Mouse (Mus musculus) liver (tissue): ENCODE data around the gene Pmf1.
A peak's percentile ranks its signal among the peaks of the same experiment; 100 is the strongest.

Source experiments
- DNase-seq: peaks from one replicate; pipeline ENCODE4 v3.0.0-alpha.2; 2020; ENCODE audit warnings: mixed read lengths

The Pmf1 gene

GRCm38 (mm10) chr3:88409741-88410644, at the start of gene Pmf1:
TSS of gene Pmf1 (minus strand) at chr3:88410331.
- peak; percentile 95 for DNase-seq

GRCm38 (mm10) chr3:88458778-88459219, 48.7 kb upstream of the Pmf1 start:
- DNase-seq = no peak

DNA sequence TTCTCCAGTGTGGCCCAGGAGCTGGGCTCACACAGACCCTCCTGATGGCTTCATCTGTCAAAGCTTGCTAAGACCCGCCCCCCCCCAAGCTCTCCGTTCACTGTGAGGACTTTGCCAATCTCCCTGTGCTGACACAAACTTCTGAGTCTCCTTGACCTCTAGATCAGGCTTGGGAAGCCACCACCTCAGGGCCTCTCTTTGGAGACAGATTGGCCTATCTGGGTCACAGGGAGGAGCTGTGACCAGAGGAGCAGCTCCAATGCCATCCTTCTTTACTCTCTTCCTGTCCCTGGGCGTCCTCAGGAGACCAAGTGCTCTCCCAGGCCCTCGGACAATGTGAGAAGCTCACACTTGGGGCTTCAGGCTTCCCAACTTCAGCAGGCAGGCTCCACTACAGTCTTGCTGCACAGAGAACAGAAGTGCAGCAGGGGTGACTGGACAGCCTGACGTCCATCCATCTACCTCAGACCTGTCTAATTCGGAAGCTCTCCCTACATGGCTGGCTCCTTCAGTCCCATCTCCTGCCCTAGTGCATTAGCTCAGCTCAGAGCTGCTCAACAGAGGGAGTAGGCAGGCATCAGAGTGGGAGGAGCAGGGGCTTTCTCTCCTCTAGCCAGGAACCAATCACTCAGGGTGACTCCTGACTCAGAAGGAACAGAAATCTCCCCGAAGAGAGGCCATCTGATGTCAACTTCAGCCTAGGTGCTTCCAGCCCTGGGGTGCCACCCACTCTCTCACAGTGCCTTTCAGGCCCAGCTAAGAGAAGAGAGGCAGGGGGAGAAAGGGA, 46.8 kb upstream of the Pmf1 start:
- no peak for DNase-seq

DNA sequence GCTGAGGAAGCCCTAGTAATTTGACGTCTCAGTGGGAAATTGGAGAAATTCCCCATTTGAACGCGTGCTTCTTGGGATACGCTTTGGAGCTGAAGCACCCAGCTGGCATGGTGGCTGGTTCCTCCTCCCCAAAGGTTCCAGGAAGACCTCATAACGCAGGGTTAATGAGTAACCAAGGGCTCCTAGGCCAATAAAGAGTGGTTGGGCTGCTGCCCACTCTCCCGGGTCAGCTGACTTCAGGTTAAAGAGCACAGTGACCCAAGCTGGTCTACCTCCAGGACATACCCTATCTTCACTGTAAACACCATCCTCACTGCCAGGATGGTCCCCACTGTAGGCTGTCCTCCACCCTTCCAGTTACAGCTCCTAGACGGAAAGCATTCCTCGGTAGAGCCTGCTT, 46.2 kb upstream of the Pmf1 start:
- peak; percentile 46 for DNase-seq

- no peak for DNase-seq
These were observed 45.6 kb upstream of the Pmf1 start for GRCm38 (mm10) chr3:88455588-88456264.

GRCm38 (mm10) chr3:88454762-88455587, 44.8 kb upstream of the Pmf1 start:
- no peak for DNase-seq

DNA sequence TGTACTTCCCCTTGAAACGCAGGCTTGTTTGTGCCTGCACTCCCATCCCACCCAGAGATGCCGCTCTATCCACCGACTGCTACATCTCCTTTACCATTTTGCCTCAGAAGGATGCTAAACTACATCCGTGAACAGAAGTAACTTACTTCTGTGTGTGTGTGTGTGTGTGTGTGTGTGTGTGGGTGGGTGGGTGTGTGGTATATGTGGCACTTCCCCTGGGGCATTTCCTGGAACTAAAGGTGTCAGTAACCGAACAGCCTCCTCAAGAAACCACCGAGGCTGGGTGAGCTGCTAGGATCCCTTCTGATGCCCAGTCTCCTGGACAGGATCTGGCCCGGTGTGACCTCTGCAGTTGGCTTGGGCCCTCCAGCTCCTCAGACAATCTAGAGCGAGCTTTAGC, 43.9 kb upstream of the Pmf1 start:
- no peak for DNase-seq

DNA sequence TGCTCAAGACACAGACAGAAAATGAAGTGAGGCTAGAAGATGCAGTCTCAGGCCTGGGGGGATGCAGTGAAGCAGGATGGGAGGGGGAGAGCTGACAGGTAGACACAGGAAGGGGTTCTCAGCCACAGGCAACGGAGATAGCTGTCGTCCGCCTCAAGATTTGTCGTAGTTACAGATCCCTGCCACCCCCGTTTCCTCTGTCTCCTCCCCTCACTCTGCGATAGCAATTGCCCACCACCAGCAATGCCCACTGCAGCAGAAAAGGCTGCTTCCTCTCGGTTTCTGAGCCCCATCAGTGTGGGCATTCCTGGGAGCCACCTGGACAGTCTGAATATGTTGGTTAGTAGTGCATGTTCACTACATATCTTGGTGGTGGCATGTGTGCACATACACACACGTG, 43.2 kb upstream of the Pmf1 start:
- no peak for DNase-seq

DNA sequence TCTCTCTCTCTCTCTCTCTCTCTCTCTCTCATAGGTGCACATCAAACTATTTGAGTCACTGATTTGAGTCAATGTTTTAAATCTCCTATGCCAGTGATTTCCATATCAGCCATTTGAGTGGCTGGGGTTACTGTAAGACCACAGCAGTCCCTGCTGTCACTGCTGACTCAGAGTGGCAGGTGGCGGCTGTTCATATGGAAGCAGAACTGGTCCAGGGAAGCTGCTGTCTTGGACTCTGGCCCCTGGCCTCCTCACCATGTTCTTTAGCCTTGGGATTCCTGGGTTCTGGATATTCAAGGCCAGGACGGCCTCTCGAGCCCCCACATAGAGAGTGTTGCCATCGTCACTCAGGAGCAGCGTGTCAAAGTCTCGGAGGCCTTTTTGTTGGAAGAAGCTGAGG, 42.6 kb upstream of the Pmf1 start:
- DNase-seq = no peak

- no peak for DNase-seq
These were observed 42.1 kb upstream of the Pmf1 start for GRCm38 (mm10) chr3:88452246-88452645.

GRCm38 (mm10) chr3:88450379-88451131, 40.4 kb upstream of the Pmf1 start:
- no peak for DNase-seq

- peak; percentile 32 for DNase-seq
These were observed 39.4 kb upstream of the Pmf1 start for GRCm38 (mm10) chr3:88449395-88450023.

- DNase-seq = no peak
These were observed 38.3 kb upstream of the Pmf1 start for GRCm38 (mm10) chr3:88448443-88448842.

GRCm38 (mm10) chr3:88447676-88448183, 37.6 kb upstream of the Pmf1 start:
- no peak for DNase-seq

DNA sequence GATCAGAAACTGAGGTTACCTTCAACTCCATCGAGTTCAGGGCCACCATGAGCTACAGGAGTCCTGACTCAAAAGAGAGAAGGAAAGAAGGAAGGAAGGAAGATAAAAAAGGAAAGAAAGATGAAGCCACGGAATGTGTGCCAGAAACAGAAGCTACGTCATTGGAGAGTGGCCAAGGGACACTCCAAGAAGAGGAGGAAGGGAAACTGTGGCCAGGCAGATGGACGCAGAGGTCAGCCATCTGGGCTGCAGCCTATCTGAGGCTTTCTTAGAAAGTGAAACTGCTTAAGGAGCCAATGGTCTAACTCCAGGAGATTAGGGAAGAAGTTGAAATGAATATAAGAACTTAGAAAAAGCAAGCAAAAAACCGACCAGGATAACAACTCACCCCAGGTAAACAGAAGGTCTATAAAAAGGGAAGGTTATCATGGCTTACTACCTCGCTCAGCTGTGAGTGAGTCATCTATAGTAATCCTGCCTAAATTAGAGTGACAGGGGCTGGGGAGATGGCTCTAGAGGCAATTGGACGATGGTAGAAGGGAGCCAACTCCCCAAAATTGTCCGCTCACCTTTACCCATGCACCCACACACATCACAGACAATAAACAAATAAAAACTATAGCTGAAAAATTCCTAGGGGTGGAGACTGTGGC, 36.5 kb upstream of the Pmf1 start:
- no peak for DNase-seq

- DNase-seq = peak; percentile 26
These were observed 32.8 kb upstream of the Pmf1 start for GRCm38 (mm10) chr3:88442888-88443287.

DNA sequence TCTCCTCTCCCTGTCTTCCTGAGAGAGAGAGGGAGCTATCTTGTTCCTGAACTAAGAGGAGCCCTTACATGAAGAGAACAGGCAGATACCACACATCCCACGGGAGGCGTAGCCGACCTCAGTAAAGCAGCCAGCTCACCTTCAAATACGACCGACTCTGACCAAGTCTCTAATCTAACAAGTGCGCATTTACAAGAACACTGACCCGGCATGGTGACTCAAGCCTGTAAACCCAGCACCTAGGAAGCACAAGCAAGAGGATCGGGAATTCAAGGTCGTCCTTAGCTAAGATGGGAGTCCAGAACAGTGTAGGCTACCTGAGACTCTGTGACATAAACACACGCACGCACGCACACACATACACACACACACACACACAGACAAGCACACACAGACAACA, 32.4 kb upstream of the Pmf1 start:
- no peak for DNase-seq

- DNase-seq = peak; percentile 37
These were observed 30.6 kb upstream of the Pmf1 start for GRCm38 (mm10) chr3:88440500-88441381.

- DNase-seq = no peak
These were observed 29.5 kb upstream of the Pmf1 start for GRCm38 (mm10) chr3:88439582-88439981.
